Mouse (Mus musculus) heart, adult 2 months (tissue): ENCODE data around the gene Spata48.

Source experiments
- EP300 ChIP-seq: fragments of 200-500 bp; IDR thresholded peaks from 2 replicates; pipeline ENCODE4 v1.6.1; 2011; ENCODE audit warnings: low read depth, low read length, control low read depth; ENCODE audit not compliant: insufficient read depth
- POLR2A ChIP-seq: fragments of 200-500 bp; IDR thresholded peaks from 2 replicates; pipeline ENCODE4 v1.6.1; 2011; ENCODE audit warnings: mild to moderate bottlenecking, low read depth, low read length, control low read depth; ENCODE audit not compliant: insufficient read depth

- TF ChIP-seq POLR2A (no peak), EP300 (no peak)
These were observed 632 bp downstream of the Spata48 start for GRCm38 (mm10) chr11:11462561-11462890.
